Mouse (Mus musculus): ENCODE results near the gene Pde6g.
"Not testable (repeated sequence)": the region's sequence is repeated elsewhere in the genome, so short reads cannot be mapped to it uniquely, and the experiment has no call there.

Gene Pde6g

GRCm38 (mm10) chr11:120422651-120423568 lies 30.4 kb downstream of the Pde6g start:
- no peak for DNase-seq (ENCODE audit: low read depth)

- DNase-seq (ENCODE audit: low read depth) = no peak
Observed at GRCm38 (mm10) chr11:120418592-120418991, 34.7 kb downstream of the Pde6g start.

GRCm38 (mm10) chr11:120417852-120418251 lies 35.4 kb downstream of the Pde6g start:
- no peak for DNase-seq (ENCODE audit: low read depth)

GRCm38 (mm10) chr11:120413621-120414020 lies 39.7 kb downstream of the Pde6g start:
- DNase-seq (ENCODE audit: low read depth) = not testable (repeated sequence)

- no peak for DNase-seq (ENCODE audit: low read depth)
Observed at GRCm38 (mm10) chr11:120406445-120406844, 46.9 kb downstream of the Pde6g start.

- no peak for DNase-seq (ENCODE audit: low read depth)
Observed at GRCm38 (mm10) chr11:120405867-120406266, 47.4 kb downstream of the Pde6g start.

- DNase-seq (ENCODE audit: low read depth) = no peak
Observed at GRCm38 (mm10) chr11:120404814-120405213, 48.5 kb downstream of the Pde6g start.

GRCm38 (mm10) chr11:120399319-120399718 lies 54.0 kb downstream of the Pde6g start:
- no peak for DNase-seq (ENCODE audit: low read depth)

All from naive thymus-derived CD4-positive, alpha-beta T cell, adult 2 months (primary cell).